Mouse (Mus musculus) lung, adult 10 weeks (tissue): ENCODE results near the gene Osgep. TPM values are rescaled to one million over a fixed set of nuclear protein-coding genes. Genes with fewer than 3 reads are reported as not detected.

ENCODE experiments used
- polyA plus RNA-seq: library from polyadenylated mRNA; stranded (reverse); fragments of 350-450 nt; fragmentation: Illumina TruSeq; extraction: RNeasy Lipid Tissue Mini Kit (QIAGEN cat#74804); gene quantifications from one replicate; pipeline ENCODE4 v1.2.3, GENCODE M21; 2014; ENCODE audit warnings: low read depth, low replicate concordance; ENCODE audit not compliant: insufficient read depth

Gene Osgep
- polyA plus RNA-seq: 62.6 TPM

DNA sequence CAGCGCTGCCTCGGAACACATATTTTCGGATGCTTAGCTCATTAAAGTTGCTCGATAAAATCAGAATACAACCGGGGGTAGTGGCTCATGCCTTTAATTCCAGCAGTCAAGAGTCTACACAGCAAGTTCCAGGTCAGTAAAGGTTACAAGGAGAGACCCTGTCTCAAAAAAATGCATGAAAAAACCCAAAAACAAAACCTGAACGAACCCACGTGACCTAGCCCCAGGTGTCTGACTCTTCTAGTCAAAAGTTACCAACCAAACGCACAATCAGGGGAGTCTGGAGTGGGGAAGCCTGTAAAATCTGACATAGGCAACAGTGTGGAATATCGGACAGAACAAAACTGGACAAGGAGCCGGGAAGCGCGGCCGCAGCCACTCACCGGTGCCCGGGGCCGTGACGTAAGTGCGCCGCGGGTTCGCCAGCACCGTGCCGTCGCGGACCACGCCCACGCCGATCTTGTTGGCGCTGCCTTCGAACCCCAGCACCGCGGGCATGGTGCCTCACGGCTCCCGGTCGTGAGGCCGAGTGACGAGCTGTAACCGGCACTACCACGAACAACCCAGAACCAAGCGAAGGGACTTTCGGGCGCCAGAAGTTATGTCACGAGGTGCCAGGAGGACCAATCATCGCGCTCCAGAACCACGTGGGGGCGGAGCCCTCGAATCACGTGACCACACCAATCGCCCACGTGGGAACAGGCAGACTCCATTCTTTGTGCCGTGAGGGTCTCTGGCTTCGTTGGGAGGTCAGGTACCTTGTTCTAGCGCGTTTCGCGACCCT lies at the start of gene Osgep, which contains the start of gene Apex1:
Gene Osgep, minus strand, starts transcription at position 613 of the 784 bp plus-strand sequence.
Gene Apex1, plus strand, starts transcription at position 688 of the 784 bp plus-strand sequence.

DNA sequence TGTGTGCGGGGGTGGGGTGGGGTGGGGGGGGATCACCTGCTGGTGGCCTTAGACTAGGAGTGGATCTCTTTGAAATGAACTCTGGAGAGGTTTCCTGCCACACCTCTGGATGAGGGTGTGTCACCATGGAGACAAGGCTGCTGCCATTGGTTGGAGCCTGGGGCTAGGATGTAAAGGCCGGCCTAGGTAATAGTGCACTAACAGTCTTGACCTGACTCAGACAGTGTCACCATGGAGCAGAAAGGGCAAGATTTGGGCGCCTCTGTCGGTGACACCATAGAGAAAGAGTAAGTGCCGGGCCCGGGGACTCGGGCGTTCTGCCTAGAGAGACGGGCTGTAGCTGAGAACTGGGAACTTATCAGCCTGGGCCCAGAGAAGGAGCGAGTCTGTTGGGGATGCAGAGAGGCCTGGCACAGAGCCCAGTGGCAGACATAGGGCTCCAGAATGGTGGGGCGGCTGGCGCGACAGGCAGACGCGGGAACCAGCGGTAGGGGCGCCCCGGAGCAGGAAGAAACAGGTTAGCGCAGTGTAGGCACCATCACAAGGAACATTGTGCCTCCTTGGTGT lies 31.3 kb upstream of the Osgep start, which contains the start of gene Pnp2:
Gene Pnp2, plus strand, starts transcription at position 51 of the 567 bp plus-strand sequence.

DNA sequence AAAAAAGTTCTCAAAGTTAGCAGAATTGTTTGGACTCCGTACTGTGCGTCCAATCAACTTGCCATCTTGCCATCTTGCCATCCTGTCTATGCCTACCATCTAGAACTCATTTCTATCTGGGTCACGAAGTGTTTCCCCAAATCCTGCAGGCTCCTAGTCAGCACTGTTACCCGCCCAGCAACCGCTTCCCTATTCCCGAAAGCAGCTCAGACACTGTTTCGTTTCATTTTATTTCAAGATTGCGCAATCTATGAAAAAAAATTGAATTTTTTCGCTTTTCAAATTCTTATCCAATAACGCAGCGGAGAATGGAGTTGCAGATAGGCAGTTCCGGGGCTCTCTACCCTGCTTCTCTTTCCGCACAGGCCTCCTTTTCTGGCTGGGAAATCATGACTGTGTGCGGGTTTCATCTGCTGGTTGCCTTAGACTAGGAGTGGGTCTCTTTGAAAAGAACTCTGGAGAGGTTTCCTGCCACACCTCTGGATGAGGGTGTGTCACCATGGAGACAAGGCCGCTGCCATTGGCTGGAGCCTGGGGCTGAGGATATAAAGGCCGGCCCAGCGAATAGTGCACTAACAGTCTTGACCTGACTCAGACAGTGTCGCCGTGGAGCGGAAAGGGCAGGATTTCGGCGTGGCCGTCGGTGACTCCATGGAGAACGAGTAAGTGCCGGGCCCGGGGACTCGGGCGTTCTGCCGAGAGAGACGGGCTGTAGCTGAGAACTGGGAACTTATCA lies 19.4 kb upstream of the Osgep start, which contains the start of gene Gm49342:
Gene Gm49342, plus strand, starts transcription at position 586 of the 736 bp plus-strand sequence.

DNA sequence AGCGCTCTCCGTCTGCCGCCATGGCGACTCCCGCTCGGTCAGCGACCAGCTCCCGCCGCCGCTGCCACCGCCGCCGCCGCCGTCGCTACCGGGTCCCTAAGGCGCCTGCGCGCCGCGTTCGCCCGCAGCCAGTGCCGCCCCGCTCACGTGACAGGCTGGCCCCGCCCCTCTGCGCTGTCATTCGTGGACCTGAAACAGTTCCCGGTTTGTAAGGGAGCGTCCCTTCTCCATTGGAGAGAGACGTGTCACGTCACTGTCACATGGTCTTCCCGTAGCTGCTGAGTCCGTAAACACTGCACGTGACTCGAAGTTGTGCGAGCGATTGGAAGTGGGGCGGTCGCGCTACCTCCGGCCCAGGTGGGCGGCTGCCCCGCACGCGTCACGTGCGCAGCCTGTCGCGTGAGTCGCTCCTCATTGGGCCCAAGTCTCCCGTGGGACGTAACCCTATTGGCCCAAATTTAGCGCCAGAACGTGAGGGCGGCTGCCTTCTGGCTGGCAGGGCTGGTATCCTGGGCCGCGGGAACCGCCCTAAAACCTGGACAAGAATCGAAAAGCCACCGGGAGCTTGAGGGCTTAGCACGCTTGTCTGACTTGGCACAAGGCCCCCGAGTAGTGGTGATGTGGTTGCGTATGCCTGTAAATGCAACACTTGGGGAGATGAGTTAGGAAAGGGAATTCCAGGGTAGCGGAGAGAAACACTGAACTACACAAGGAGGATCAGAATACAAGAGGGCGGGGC lies 6.2 kb upstream of the Osgep start, which contains the start of the genes Pip4p1 and Pnp:
Gene Pip4p1, minus strand, starts transcription at position 103 of the 739 bp plus-strand sequence.
Gene Pnp, plus strand, starts transcription at position 329 of the 739 bp plus-strand sequence.

DNA sequence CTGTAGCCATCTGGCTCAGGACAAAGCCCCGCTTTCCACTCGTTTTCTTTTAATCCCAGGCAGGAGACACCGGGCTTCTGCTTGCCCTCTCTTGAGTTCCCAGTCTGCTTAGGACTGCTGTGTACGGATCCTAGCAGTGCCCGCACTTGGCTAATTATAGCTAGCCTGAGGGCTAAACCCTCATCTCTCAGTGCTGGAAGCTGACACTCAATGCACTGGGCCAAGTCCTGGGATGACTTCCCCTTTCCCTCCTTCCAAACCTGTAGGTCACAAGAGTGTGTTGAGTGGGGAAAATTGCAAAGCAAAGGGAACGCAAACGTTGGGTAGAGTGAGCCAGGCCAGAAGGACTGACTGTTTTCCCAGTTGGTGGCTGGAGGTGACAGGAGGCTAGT lies 27.3 kb downstream of the Osgep start, which contains the start of gene Klhl33:
Gene Klhl33, minus strand, starts transcription at position 134 of the 392 bp plus-strand sequence.

DNA sequence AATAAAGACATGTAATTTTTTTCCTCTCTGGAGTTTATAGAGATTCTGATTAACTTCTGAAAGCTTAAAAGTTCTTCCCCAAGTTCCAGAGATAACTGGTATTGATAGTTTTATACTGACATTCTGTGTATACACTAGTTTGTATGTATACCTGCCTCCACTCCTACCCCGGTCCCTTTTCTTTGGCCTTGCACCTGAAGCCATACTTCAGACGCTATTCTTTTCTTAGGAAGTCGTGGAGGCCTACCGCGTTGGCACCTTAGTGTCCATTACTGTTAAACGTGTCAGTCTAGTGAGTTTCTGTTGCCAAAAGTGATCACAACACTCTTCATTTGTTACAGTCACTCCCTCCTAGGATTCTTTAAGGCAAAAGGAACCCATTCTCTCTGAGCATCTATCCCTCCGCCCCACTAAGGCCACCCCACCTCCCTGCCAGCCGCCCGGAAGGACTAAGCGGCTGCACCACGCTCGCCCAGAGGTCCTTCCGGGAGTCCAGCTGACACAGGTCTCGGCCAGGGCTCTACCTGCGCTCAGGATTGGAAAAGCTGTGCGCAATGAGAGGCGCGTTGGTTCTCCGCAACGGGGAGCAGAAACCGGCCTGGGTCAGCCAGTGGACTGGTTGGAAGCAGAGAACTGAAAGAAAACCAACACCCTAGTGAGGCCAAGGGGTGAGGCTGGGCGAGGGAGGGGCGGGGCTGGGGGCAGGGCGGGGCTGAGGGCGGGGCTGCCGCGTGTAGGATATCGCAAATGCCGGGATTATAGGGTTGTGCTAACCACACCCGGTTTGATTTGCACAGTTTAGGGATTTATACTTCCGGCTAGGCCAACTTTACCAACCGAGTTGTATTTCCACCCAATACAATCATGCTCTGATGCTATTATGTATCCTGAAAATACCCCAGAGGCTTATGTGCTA lies 54.5 kb downstream of the Osgep start, which contains the start of gene Tep1:
Gene Tep1, minus strand, starts transcription at position 672 of the 916 bp plus-strand sequence.

Other genes with a start within 250 kb of the Osgep start
- not detected for gene Olfr747, start 231.7 kb downstream of the Osgep start, polyA plus RNA-seq
- not detected for gene Olfr748, start 217.5 kb downstream of the Osgep start, polyA plus RNA-seq
- not detected for gene Olfr749, start 179.8 kb downstream of the Osgep start, polyA plus RNA-seq
- gene Ttc5, start 139.4 kb downstream of the Osgep start, polyA plus RNA-seq: 27.1 TPM
- gene Ccnb1ip1, start 117.2 kb downstream of the Osgep start, polyA plus RNA-seq: not detected
- 18.8 TPM for gene Parp2, start 117.1 kb downstream of the Osgep start, polyA plus RNA-seq
- gene Tep1, start 54.3 kb downstream of the Osgep start, polyA plus RNA-seq: 24.0 TPM
- 0.58 TPM for gene Klhl33, start 27.4 kb downstream of the Osgep start, polyA plus RNA-seq
- 29.3 TPM for gene Apex1, start 75 bp upstream of the Osgep start, polyA plus RNA-seq
- gene Pip4p1, start 6.0 kb upstream of the Osgep start, polyA plus RNA-seq: 40.5 TPM
- gene Pnp, start 6.2 kb upstream of the Osgep start, polyA plus RNA-seq: 75.4 TPM
- 28.1 TPM for gene Gm49342, start 19.6 kb upstream of the Osgep start, polyA plus RNA-seq
- gene Pnp2, start 31.1 kb upstream of the Osgep start, polyA plus RNA-seq: 1.7 TPM
- gene Rnase10, start 82.9 kb upstream of the Osgep start, polyA plus RNA-seq: not detected
- not detected for gene Rnase9, start 117.0 kb upstream of the Osgep start, polyA plus RNA-seq
- gene Rnase11, start 125.3 kb upstream of the Osgep start, polyA plus RNA-seq: not detected
- gene Rnase12, start 132.8 kb upstream of the Osgep start, polyA plus RNA-seq: not detected
- gene Olfr750, start 149.5 kb upstream of the Osgep start, polyA plus RNA-seq: 1.1 TPM
- gene Rnase4, start 166.2 kb upstream of the Osgep start, polyA plus RNA-seq: 581 TPM
- 75.0 TPM for gene Ang, start 166.3 kb upstream of the Osgep start, polyA plus RNA-seq
- not detected for gene Eddm3b, start 189.5 kb upstream of the Osgep start, polyA plus RNA-seq
- gene Rnase6, start 199.0 kb upstream of the Osgep start, polyA plus RNA-seq: 18.2 TPM
- gene Rnase1, start 221.9 kb upstream of the Osgep start, polyA plus RNA-seq: not detected
- not detected for gene Rnase2b, start 237.4 kb upstream of the Osgep start, polyA plus RNA-seq